Mouse (Mus musculus): ENCODE results near the gene Ormdl3. TPM values are rescaled to one million over a fixed set of nuclear protein-coding genes. Genes with fewer than 3 reads are reported as not detected.

The Ormdl3 gene
- polyA plus RNA-seq, 1 experiment from 2014 or later, result 11.3 TPM

- H3K4me3 ChIP-seq (ENCODE audit: control insufficient read depth in 1 of 2, insufficient read depth in 1 of 2, low read depth in 1 of 2, low read length in 2 of 2), result peak overlapping the region in 1 of 2 experiments; percentile 21; a peak in 2 of 4 replicates
- peak overlapping the region; percentile 55 for H3K9ac ChIP-seq (ENCODE audit: low read length)
Observed at GRCm38 (mm10) chr11:98588833-98589281, 1.7 kb upstream of the Ormdl3 start.

GRCm38 (mm10) chr11:98587684-98588546 lies 747 bp upstream of the Ormdl3 start:
- Histone ChIP-seq H3K27ac (replicated peaks in 1 of 2; ENCODE audit: control insufficient read depth in 1 of 2, insufficient read depth in 1 of 2, low read depth in 2 of 2, low read length in 2 of 2) (peak overlapping the region; percentile 95 to 97), H3K4me1 (ENCODE audit: control insufficient read depth in 2 of 2, insufficient read depth in 2 of 2, low read length in 2 of 2) (peaks cover 43 to 68% of the 10 kb centered on the region in 2 experiments), H3K4me3 (ENCODE audit: control insufficient read depth in 1 of 2, insufficient read depth in 1 of 2, low read depth in 1 of 2, low read length in 2 of 2) (peak overlapping the region; percentile 24 to 70), H3K4me2 (ENCODE audit: low read length) (peak overlapping the region; percentile 71), H3K9ac (ENCODE audit: low read length) (peak overlapping the region; percentile 86), H3K9me3 (ENCODE audit: control insufficient read depth, low read length) (no peaks in the 10 kb centered on the region), H3K27me3 (ENCODE audit: control insufficient read depth, insufficient read depth, low read length) (no peaks in the 10 kb centered on the region), H3K36me3 (ENCODE audit: control insufficient read depth, insufficient read depth, low read length) (peaks cover 10% of the 10 kb centered on the region)
- 5% methylated on average over 20 of the region's 20 CpGs for WGBS
- ATAC-seq (ENCODE audit: insufficient number of reproducible peaks, insufficient read depth, low FRiP score, low read depth), result peak; percentile 51

More at GRCm38 (mm10) chr11:98588833-98589281, 1.7 kb upstream of the Ormdl3 start:
- 19% methylated on average over 6 of the region's 6 CpGs for WGBS
- peak overlapping the region; percentile 71 for H3K4me2 ChIP-seq (ENCODE audit: low read length)
- no peak for ATAC-seq (ENCODE audit: insufficient number of reproducible peaks, insufficient read depth, low FRiP score, low read depth)
- peaks cover 43 to 59% of the 10 kb centered on the region in 2 experiments for H3K4me1 ChIP-seq (ENCODE audit: control insufficient read depth in 2 of 2, insufficient read depth in 2 of 2, low read length in 2 of 2)
- H3K9me3 ChIP-seq (ENCODE audit: control insufficient read depth, low read length), result no peaks in the 10 kb centered on the region
- no peaks in the 10 kb centered on the region for H3K27me3 ChIP-seq (ENCODE audit: control insufficient read depth, insufficient read depth, low read length)
- peak overlapping the region; percentile 95 to 97 for H3K27ac ChIP-seq (replicated peaks in 1 of 2; ENCODE audit: control insufficient read depth in 1 of 2, insufficient read depth in 1 of 2, low read depth in 2 of 2, low read length in 2 of 2)
- H3K36me3 ChIP-seq (ENCODE audit: control insufficient read depth, insufficient read depth, low read length), result peaks cover under 1% of the 10 kb centered on the region; the same call in 1 of the 2 replicates

- 1% methylated on average over 22 of the region's 22 CpGs for WGBS
- peak overlapping the region; percentile 70 to 80 for H3K4me3 ChIP-seq (ENCODE audit: control insufficient read depth in 1 of 2, insufficient read depth in 1 of 2, low read depth in 1 of 2, low read length in 2 of 2)
- H3K27ac ChIP-seq (replicated peaks in 1 of 2; ENCODE audit: control insufficient read depth in 1 of 2, insufficient read depth in 1 of 2, low read depth in 2 of 2, low read length in 2 of 2), result peak overlapping the region; percentile 82 to 97
- H3K4me1 ChIP-seq (ENCODE audit: control insufficient read depth in 2 of 2, insufficient read depth in 2 of 2, low read length in 2 of 2), result peaks cover 39 to 63% of the 10 kb centered on the region in 2 experiments
- no peaks in the 10 kb centered on the region for H3K9me3 ChIP-seq (ENCODE audit: control insufficient read depth, low read length)
- no peaks in the 10 kb centered on the region for H3K27me3 ChIP-seq (ENCODE audit: control insufficient read depth, insufficient read depth, low read length)
- H3K4me2 ChIP-seq (ENCODE audit: low read length), result peak overlapping the region; percentile 71
- ATAC-seq (ENCODE audit: insufficient number of reproducible peaks, insufficient read depth, low FRiP score, low read depth), result no peak; the same call in 1 of the 2 replicates
- H3K9ac ChIP-seq (ENCODE audit: low read length), result peak overlapping the region; percentile 86
- peaks cover 25% of the 10 kb centered on the region for H3K36me3 ChIP-seq (ENCODE audit: control insufficient read depth, insufficient read depth, low read length)
Observed at GRCm38 (mm10) chr11:98586087-98586891, 879 bp downstream of the Ormdl3 start.

GRCm38 (mm10) chr11:98584629-98585177 lies 2.5 kb downstream of the Ormdl3 start:
- Histone ChIP-seq H3K4me3 (ENCODE audit: control insufficient read depth in 1 of 2, insufficient read depth in 1 of 2, low read depth in 1 of 2, low read length in 2 of 2) (no peak overlapping the region), H3K27me3 (ENCODE audit: control insufficient read depth, insufficient read depth, low read length) (no peaks in the 10 kb centered on the region), H3K36me3 (ENCODE audit: control insufficient read depth, insufficient read depth, low read length) (peaks cover 29% of the 10 kb centered on the region), H3K9me3 (ENCODE audit: control insufficient read depth, low read length) (no peaks in the 10 kb centered on the region), H3K27ac (replicated peaks in 1 of 2; ENCODE audit: control insufficient read depth in 1 of 2, insufficient read depth in 1 of 2, low read depth in 2 of 2, low read length in 2 of 2) (no peak overlapping the region), H3K4me1 (ENCODE audit: control insufficient read depth in 2 of 2, insufficient read depth in 2 of 2, low read length in 2 of 2) (peaks cover 51 to 76% of the 10 kb centered on the region in 2 experiments), H3K9ac (ENCODE audit: low read length) (no peak overlapping the region; the same call in 1 of the 2 replicates), H3K4me2 (ENCODE audit: low read length) (peak overlapping the region; percentile 71)
- 91% methylated on average over 6 of the region's 6 CpGs for WGBS
- ATAC-seq (ENCODE audit: insufficient number of reproducible peaks, insufficient read depth, low FRiP score, low read depth), result no peak

GRCm38 (mm10) chr11:98584146-98584545 lies 3.0 kb downstream of the Ormdl3 start:
- Histone ChIP-seq H3K9ac (ENCODE audit: low read length) (no peak overlapping the region), H3K4me3 (ENCODE audit: control insufficient read depth in 1 of 2, insufficient read depth in 1 of 2, low read depth in 1 of 2, low read length in 2 of 2) (no peak overlapping the region)

GRCm38 (mm10) chr11:98583571-98583970 lies 3.6 kb downstream of the Ormdl3 start:
- Histone ChIP-seq H3K4me2 (ENCODE audit: low read length) (no peak overlapping the region), H3K27me3 (ENCODE audit: control insufficient read depth, insufficient read depth, low read length) (no peaks in the 10 kb centered on the region), H3K4me3 (ENCODE audit: control insufficient read depth in 1 of 2, insufficient read depth in 1 of 2, low read depth in 1 of 2, low read length in 2 of 2) (no peak overlapping the region), H3K9ac (ENCODE audit: low read length) (no peak overlapping the region), H3K4me1 (ENCODE audit: control insufficient read depth in 2 of 2, insufficient read depth in 2 of 2, low read length in 2 of 2) (peaks cover 43 to 66% of the 10 kb centered on the region in 2 experiments), H3K27ac (replicated peaks in 1 of 2; ENCODE audit: control insufficient read depth in 1 of 2, insufficient read depth in 1 of 2, low read depth in 2 of 2, low read length in 2 of 2) (no peak overlapping the region), H3K9me3 (ENCODE audit: control insufficient read depth, low read length) (no peaks in the 10 kb centered on the region), H3K36me3 (ENCODE audit: control insufficient read depth, insufficient read depth, low read length) (peaks cover 29% of the 10 kb centered on the region)
- no peak for ATAC-seq (ENCODE audit: insufficient number of reproducible peaks, insufficient read depth, low FRiP score, low read depth)
- 22% methylated on average over 3 of the region's 3 CpGs for WGBS

More at GRCm38 (mm10) chr11:98584146-98584545, 3.0 kb downstream of the Ormdl3 start:
- Histone ChIP-seq H3K27ac (replicated peaks in 1 of 2; ENCODE audit: control insufficient read depth in 1 of 2, insufficient read depth in 1 of 2, low read depth in 2 of 2, low read length in 2 of 2) (no peak overlapping the region), H3K9me3 (ENCODE audit: control insufficient read depth, low read length) (no peaks in the 10 kb centered on the region), H3K4me2 (ENCODE audit: low read length) (no peak overlapping the region; the same call in 1 of the 2 replicates), H3K4me1 (ENCODE audit: control insufficient read depth in 2 of 2, insufficient read depth in 2 of 2, low read length in 2 of 2) (peaks cover 46 to 71% of the 10 kb centered on the region in 2 experiments), H3K36me3 (ENCODE audit: control insufficient read depth, insufficient read depth, low read length) (peaks cover 29% of the 10 kb centered on the region), H3K27me3 (ENCODE audit: control insufficient read depth, insufficient read depth, low read length) (no peaks in the 10 kb centered on the region)
- WGBS, result 17% methylated on average over 1 of the region's 1 CpGs
- no peak for ATAC-seq (ENCODE audit: insufficient number of reproducible peaks, insufficient read depth, low FRiP score, low read depth)

GRCm38 (mm10) chr11:98583265-98583552 lies 4.0 kb downstream of the Ormdl3 start:
- Histone ChIP-seq H3K9ac (ENCODE audit: low read length) (no peak overlapping the region), H3K36me3 (ENCODE audit: control insufficient read depth, insufficient read depth, low read length) (peaks cover 29% of the 10 kb centered on the region), H3K4me2 (ENCODE audit: low read length) (no peak overlapping the region), H3K4me3 (ENCODE audit: control insufficient read depth in 1 of 2, insufficient read depth in 1 of 2, low read depth in 1 of 2, low read length in 2 of 2) (no peak overlapping the region), H3K27me3 (ENCODE audit: control insufficient read depth, insufficient read depth, low read length) (no peaks in the 10 kb centered on the region), H3K9me3 (ENCODE audit: control insufficient read depth, low read length) (no peaks in the 10 kb centered on the region), H3K27ac (replicated peaks in 1 of 2; ENCODE audit: control insufficient read depth in 1 of 2, insufficient read depth in 1 of 2, low read depth in 2 of 2, low read length in 2 of 2) (no peak overlapping the region), H3K4me1 (ENCODE audit: control insufficient read depth in 2 of 2, insufficient read depth in 2 of 2, low read length in 2 of 2) (peaks cover 40 to 64% of the 10 kb centered on the region in 2 experiments)
- no peak for ATAC-seq (ENCODE audit: insufficient number of reproducible peaks, insufficient read depth, low FRiP score, low read depth)
- 80% methylated on average over 3 of the region's 3 CpGs for WGBS

Data from heart, embryonic 14.5 days (tissue).